Mouse (Mus musculus) ES-E14 (cell line): ENCODE results near the gene Sdk2. TPM values are rescaled to one million over a fixed set of nuclear protein-coding genes. Genes with fewer than 3 reads are reported as not detected.

Source experiments
- DNase-seq: peaks from one replicate; pipeline ENCODE4 v3.0.0-alpha.2; 2013; ENCODE audit warnings: low read depth, low spot score
- H3K27ac ChIP-seq: 2 replicates; pipeline ENCODE4 v1.5.1; 2012; ENCODE audit warnings: low read depth, mild to moderate bottlenecking, low read length, moderate library complexity, mixed read lengths; ENCODE audit not compliant: poor library complexity, insufficient read depth, severe bottlenecking
- H3K36me3 ChIP-seq: 2 replicates; pipeline ENCODE4 v1.6.1; 2012; ENCODE audit warnings: mild to moderate bottlenecking, low read length, moderate library complexity, mixed read lengths; ENCODE audit not compliant: control insufficient read depth, poor library complexity, insufficient read depth, severe bottlenecking
- H3K4me1 ChIP-seq, 2 experiments: fragments of 150-350 bp in 1 of 2; sonication (generic) in 1 of 2; 2 replicates each; pipeline ENCODE4 v1.6.1; 2012; ENCODE audit warnings: low read length in 2 of 2, mild to moderate bottlenecking in 1 of 2, mixed read lengths in 1 of 2; ENCODE audit not compliant: control insufficient read depth in 2 of 2, insufficient read depth in 2 of 2, poor library complexity in 1 of 2
- H3K4me3 ChIP-seq, 2 experiments: fragments of 150-350 bp in 1 of 2; sonication (generic) in 1 of 2; 2 replicates each; pipeline ENCODE4 v1.5.1; 2012; ENCODE audit warnings: low read length in 2 of 2, low read depth in 1 of 2, mild to moderate bottlenecking in 1 of 2, mixed read lengths in 1 of 2; ENCODE audit not compliant: insufficient read depth in 1 of 2, poor library complexity in 1 of 2, severe bottlenecking in 1 of 2
- H3K9ac ChIP-seq: 2 replicates; pipeline ENCODE4 v1.6.1; 2012; ENCODE audit warnings: low read depth, mild to moderate bottlenecking, low read length, mixed read lengths; ENCODE audit not compliant: poor library complexity, insufficient read depth, severe bottlenecking
- H3K9me3 ChIP-seq: fragments of 150-350 bp; sonication (generic); 2 replicates; pipeline ENCODE4 v1.6.1; 2012; ENCODE audit warnings: low read depth, mild to moderate bottlenecking, low read length; ENCODE audit not compliant: control insufficient read depth, insufficient read depth
- CHD2 ChIP-seq: IDR thresholded peaks from 2 replicates; pipeline ENCODE4 v1.6.1; 2014; ENCODE audit warnings: mild to moderate bottlenecking, low read depth, low read length, inconsistent platforms
- HCFC1 ChIP-seq: IDR thresholded peaks from 2 replicates; pipeline ENCODE4 v1.6.1; 2012; ENCODE audit warnings: low read length, inconsistent platforms, borderline replicate concordance; ENCODE audit not compliant: insufficient read depth
- MAFK ChIP-seq: IDR thresholded peaks from 2 replicates; pipeline ENCODE4 v1.6.1; 2014; ENCODE audit warnings: mild to moderate bottlenecking, low read depth, low read length, inconsistent platforms; ENCODE audit not compliant: insufficient read depth
- ZC3H11A ChIP-seq: IDR thresholded peaks from 2 replicates; pipeline ENCODE4 v1.6.1; 2012; ENCODE audit warnings: low read depth, mild to moderate bottlenecking, inconsistent platforms, low read length, borderline replicate concordance
- ZNF384 ChIP-seq: IDR thresholded peaks from 2 replicates; pipeline ENCODE4 v1.6.1; 2012; ENCODE audit warnings: low read depth, low read length, inconsistent platforms
- in situ Hi-C, 2 experiments: fragments of 600-800 bp; cut with MboI; formaldehyde crosslinking; loops; one replicate each; pipeline ENCODE4 v1.15.1; 2025; ENCODE audit warnings: low sequenced_read_pairs in 2 of 2, inconsistent platforms in 1 of 2; ENCODE audit not compliant: unreplicated experiment in 2 of 2
- total RNA-seq: library from RNA; depleted of rRNA; stranded (reverse); fragments of 300-350 nt; gene quantifications from 2 replicates; pipeline ENCODE4 v1.2.3, GENCODE M21; 2012

Gene Sdk2
- total RNA-seq, 1 experiment, result 2.0 TPM

- TF ChIP-seq ZC3H11A (no peak), ZNF384 (no peak), MAFK (no peak), HCFC1 (no peak), CHD2 (no peak)
- Histone ChIP-seq H3K27ac (no peak overlapping the region), H3K4me3 (no peak overlapping the region), H3K4me1 (no peaks in the 10 kb centered on the region; a peak in 1 of 4 replicates), H3K36me3 (no peaks in the 10 kb centered on the region), H3K9ac (no peak overlapping the region), H3K9me3 (no peaks in the 10 kb centered on the region)
- DNase-seq, result no peak
- in situ Hi-C loops, result loop anchor here in 1 of 2 experiments (25.0 kb wide), 1 partner anchor 786 kb away; no protein-coding TSS in a partner anchor
These were observed 215.1 kb downstream of the Sdk2 start for GRCm38 (mm10) chr11:113851750-113852149.

GRCm38 (mm10) chr11:113849322-113849721 lies 217.5 kb downstream of the Sdk2 start:
- TF ChIP-seq MAFK, result no peak
- no peak for TF ChIP-seq HCFC1
- TF ChIP-seq ZC3H11A, result no peak
- TF ChIP-seq CHD2, result no peak
- TF ChIP-seq ZNF384, result no peak
- no peak for DNase-seq
- H3K9ac ChIP-seq, result no peak overlapping the region
- no peaks in the 10 kb centered on the region for H3K9me3 ChIP-seq
- no peak overlapping the region for H3K4me3 ChIP-seq
- no peak overlapping the region for H3K27ac ChIP-seq
- H3K4me1 ChIP-seq, result no peaks in the 10 kb centered on the region
- H3K36me3 ChIP-seq, result no peaks in the 10 kb centered on the region
- in situ Hi-C loops, result no loop called here

- in situ Hi-C loops, result no loop called here
- Histone ChIP-seq H3K9ac (no peak overlapping the region), H3K36me3 (no peaks in the 10 kb centered on the region), H3K4me1 (no peaks in the 10 kb centered on the region), H3K4me3 (no peak overlapping the region), H3K9me3 (no peaks in the 10 kb centered on the region), H3K27ac (no peak overlapping the region)
- no peak for DNase-seq
- TF ChIP-seq HCFC1 (no peak), ZNF384 (no peak)
These were observed 222.9 kb downstream of the Sdk2 start for GRCm38 (mm10) chr11:113843920-113844319.

GRCm38 (mm10) chr11:113842879-113843278 lies 224.0 kb downstream of the Sdk2 start:
- Histone ChIP-seq H3K27ac (no peak overlapping the region), H3K36me3 (no peaks in the 10 kb centered on the region), H3K9me3 (no peaks in the 10 kb centered on the region), H3K9ac (no peak overlapping the region), H3K4me3 (no peak overlapping the region), H3K4me1 (no peaks in the 10 kb centered on the region)
- in situ Hi-C loops, result no loop called here
- TF ChIP-seq ZC3H11A, result no peak
- no peak for DNase-seq

GRCm38 (mm10) chr11:113831608-113832007 lies 235.2 kb downstream of the Sdk2 start:
- in situ Hi-C loops, result no loop called here
- DNase-seq, result no peak
- no peak for TF ChIP-seq ZC3H11A
- TF ChIP-seq ZNF384, result no peak
- no peak for TF ChIP-seq CHD2
- TF ChIP-seq MAFK, result no peak
- TF ChIP-seq HCFC1, result no peak
- no peak overlapping the region for H3K9ac ChIP-seq
- H3K4me3 ChIP-seq, result no peak overlapping the region
- no peaks in the 10 kb centered on the region for H3K36me3 ChIP-seq
- peaks cover 0 to 3% of the 10 kb centered on the region in 2 experiments; a peak in 1 of 4 replicates for H3K4me1 ChIP-seq
- no peaks in the 10 kb centered on the region for H3K9me3 ChIP-seq
- no peak overlapping the region for H3K27ac ChIP-seq
